Mouse (Mus musculus) frontal cortex, adult 2 months (tissue): ENCODE measurements around the gene Vtcn1. TPM values are rescaled to one million over a fixed set of nuclear protein-coding genes. Genes with fewer than 3 reads are reported as not detected.
A peak's percentile ranks its signal among the peaks of the same experiment; 100 is the strongest.
"Not testable (repeated sequence)": the region's sequence is repeated elsewhere in the genome, so short reads cannot be mapped to it uniquely, and the experiment has no call there.

Experiments
- DNase-seq, 2 experiments: peaks; one replicate each; pipeline ENCODE4 v3.0.0; 2022; ENCODE audit warnings: low spot score in 1 of 2; ENCODE audit errors: extremely low spot score in 1 of 2
- polyA plus RNA-seq: library from polyadenylated mRNA; depleted of rRNA; stranded (reverse); fragments of >200 nt; gene quantifications from 2 replicates; pipeline ENCODE4 v1.2.3, GENCODE M21; 2012; rRNA removed

Gene Vtcn1
- 0.10 and 0.11 TPM in 2 replicates for polyA plus RNA-seq

DNA sequence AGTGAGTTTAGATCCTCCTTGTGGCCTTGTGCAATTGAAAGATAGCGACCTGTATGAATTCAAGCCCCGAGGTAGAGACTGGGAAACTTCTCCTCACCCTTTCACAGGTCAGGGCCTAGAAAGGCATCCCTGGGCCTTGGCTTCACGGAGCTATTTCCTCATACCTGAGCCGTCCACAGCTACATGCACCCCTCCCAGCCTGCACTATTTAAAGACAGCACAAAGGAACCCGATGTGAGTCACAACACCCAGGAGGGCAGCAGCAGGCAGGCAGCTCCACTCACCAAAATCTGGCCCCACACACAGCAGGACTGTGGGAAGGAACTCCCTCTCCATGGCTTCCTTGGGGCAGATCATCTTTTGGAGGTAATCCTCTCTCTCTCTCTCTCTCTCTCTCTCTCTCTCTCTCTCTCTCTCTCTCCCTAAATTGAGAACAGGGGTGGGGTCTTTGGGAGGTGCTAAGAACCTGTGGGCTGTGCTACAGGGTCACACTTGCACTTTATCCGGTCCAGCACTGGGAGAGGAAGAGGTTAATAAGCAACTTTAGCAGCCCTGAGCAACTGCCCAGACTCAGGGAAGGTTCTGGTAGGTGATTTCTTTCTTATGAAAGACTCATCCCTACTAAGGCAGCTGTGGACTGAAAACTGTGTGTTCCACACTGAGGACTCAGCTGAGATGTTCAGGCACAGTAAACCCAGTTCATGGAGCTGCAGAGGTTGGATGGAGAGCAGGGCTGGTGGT, at the start of gene Vtcn1:
TSS of gene Vtcn1 (plus strand) at position 235 of the 741 bp plus-strand sequence.
- DNase-seq, result no peak

GRCm38 (mm10) chr3:100776967-100777366, 48.3 kb upstream of the Vtcn1 start:
- DNase-seq, result no peak

DNA sequence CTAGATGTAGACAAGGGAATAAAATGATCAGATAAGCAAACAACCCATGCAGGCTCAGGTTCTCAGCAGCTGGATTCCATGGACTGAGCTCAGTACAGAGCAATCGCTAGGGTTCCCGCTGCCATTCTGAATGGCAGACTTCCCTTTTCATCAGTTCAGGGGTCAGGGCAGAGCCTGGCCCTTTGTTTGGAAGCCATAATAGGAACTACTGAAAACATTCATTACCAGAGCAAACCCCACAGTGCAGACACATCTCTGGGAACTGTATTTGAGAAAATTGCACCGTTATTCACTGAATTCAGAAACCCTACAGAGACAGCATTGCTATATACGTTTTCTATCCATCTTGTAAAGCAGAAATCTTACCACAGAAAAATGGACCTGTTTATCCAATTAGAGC, 47.7 kb upstream of the Vtcn1 start:
- DNase-seq, result no peak

GRCm38 (mm10) chr3:100786076-100786475, 39.2 kb upstream of the Vtcn1 start:
- no peak for DNase-seq

GRCm38 (mm10) chr3:100791670-100792069, 33.6 kb upstream of the Vtcn1 start:
- no peak for DNase-seq

DNA sequence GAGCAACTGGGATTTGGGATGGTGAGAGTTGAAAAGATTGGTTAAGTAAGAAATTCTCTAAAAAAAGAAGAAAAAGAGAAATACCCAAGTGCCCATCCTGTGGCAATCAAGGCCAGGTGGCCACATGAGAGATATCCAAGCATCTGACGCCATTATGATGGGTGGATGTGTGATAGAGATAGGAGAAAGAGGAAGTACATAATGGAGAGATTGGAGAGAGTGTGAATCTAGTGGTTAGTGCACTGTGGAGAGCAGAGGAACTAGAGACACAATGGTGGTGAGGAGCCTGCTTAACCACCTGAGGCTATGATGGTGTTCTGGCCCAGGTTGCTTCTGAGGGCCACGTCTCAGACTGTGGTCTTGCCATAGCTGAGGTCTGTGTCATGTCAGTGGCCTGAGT, 31.9 kb upstream of the Vtcn1 start:
- no peak for DNase-seq

DNA sequence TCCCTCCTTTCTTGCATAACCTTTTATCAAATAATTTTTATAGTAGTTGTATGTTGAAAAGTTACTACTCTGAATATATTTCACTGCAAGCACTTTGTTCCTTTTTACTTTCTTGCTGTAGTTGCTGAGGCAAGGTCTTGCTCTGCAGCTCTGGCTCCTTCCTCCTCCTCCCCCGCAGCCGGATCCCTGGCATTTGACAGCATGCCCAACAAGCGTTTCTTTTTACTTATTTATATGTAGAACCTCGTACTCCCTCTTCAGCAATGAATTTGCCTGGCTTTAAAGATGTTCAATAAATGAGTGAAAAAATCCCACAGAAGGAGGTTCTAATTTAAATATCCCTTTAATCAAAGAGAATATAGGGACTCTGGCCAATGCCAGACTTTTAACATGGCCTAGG, 28.7 kb upstream of the Vtcn1 start:
- peak in 1 of 2 experiments; percentile 13 for DNase-seq

DNA sequence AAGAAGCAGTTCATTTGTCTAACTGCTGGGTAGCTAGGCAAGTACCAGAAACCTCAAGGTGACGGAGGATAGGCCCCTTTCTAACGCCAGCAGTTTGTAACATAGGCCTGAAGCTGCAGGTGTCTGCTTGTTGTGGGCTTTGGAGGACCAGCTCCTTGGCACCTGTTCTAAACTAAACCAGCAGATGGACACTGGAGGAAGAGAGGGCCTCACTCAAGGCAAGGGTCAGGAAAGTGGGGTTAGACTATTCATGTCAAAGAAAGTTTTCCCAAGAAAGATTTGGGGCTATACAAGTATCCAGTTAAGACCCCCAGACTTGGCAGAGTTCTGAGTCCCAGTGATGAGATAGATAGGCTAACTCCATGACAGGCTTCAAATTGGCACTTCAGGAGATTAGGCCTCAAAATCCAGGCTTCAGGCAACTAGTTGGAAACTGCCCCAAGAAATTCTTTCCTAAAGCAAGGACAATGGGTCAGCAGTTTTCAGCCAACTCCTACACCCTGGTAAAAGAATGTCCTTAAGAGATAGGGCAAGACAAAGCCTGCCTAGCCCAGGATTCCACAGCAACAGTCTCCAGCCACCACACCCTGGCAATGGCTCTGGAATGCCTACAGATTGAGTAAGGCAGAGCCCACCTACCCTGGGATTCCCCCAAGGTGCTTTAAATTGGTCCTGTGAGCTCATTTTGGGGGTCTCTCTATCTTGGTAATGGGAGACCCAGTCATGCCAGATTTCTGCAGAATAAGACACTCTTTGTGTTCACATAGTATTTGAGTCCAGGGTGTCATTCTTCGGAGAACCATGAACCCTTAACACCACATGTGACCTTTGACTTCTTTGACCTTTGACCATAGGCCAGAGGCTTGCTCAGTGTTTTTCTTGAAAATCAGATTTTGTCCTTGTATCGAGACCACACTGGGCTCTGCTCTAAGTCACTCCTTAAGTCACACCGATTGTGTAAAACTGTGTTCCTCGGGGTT, 27.8 kb upstream of the Vtcn1 start:
- no peak for DNase-seq

DNA sequence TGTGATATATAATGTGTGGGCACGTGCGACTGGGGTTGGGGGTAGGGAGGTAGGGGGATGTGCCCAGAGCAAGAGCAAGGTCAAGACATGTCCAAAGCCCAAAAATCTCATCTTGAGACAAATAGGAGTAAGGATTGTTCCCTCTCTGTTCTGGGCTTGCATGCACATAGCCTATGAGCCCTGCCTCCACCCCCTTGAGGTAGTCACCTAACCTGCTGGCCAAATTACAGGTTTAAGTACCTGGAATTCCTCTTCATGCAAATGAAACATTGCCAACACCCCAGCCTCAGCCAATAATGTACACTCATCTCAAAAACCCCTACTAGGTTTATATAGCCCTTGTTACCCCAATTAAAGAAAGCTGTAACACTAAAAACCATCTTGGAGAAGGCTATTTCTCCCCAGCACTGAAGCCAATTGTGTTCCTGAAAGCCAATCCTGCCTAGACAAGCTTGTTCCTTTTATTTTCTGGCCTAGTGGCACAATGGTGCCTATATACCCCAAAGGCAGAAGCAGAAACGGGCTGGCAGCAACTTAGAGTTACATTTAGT, 26.3 kb upstream of the Vtcn1 start:
- no peak for DNase-seq

DNA sequence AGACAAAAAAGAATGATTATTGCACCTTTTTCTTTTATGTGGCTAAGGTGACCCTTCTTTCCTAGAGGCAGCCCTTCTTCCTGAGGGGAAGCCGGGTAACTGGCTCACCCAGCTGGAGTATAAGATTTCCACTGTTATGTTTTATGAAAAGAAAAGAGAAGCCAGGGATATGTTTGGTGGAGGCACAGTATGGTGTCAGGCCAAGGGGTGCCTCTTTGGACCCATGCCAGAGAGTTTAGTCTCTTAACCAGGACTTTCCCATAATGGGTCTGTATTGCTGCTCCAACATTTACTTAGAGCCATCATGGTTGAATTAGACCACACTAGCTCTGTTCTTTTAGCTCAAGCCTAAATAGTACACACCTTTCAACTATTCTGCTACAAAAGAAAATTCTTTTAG, 20.3 kb upstream of the Vtcn1 start:
- no peak for DNase-seq

DNA sequence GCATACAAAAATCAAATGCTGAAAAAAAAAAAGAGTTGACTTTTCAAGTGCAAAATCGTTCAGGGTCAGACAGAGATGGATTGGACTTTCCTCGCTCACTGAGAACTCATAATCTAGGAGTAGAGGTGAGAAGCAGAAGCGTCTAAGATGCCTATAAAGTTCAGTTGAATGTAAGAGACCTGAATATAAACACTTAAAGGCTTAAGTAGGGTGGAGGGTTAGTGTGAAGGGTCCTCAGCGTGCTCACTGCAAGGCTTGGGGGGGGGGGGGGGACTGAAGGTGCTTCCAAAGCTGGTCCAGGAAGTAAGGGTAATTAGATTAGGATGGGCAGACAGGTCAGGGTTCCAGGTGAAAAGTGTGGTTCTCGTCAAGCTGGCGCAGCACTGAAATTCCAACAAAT, 19.3 kb upstream of the Vtcn1 start:
- no peak for DNase-seq

- no peak for DNase-seq
These were observed 14.8 kb upstream of the Vtcn1 start for GRCm38 (mm10) chr3:100810461-100810860.

DNA sequence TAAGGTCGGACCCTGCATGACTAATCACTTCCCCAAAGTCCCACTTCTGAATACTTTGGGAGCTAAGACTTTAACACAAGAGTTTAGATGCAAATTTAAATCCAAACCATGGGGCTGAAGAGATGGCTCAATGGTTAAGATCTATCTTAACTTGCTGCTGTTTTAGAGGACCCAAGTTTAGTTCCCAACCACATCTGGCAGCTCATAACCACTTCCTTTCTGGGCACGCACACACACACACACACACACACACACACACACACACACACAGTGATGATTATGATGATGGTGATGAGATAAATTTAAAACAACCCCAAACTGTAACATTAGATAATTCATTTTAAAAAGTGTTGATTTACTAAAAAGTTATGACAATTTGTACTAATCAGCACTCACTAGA, 13.4 kb upstream of the Vtcn1 start:
- no peak for DNase-seq

- not testable (repeated sequence) for DNase-seq
These were observed 9.8 kb upstream of the Vtcn1 start for GRCm38 (mm10) chr3:100815490-100815889.

DNA sequence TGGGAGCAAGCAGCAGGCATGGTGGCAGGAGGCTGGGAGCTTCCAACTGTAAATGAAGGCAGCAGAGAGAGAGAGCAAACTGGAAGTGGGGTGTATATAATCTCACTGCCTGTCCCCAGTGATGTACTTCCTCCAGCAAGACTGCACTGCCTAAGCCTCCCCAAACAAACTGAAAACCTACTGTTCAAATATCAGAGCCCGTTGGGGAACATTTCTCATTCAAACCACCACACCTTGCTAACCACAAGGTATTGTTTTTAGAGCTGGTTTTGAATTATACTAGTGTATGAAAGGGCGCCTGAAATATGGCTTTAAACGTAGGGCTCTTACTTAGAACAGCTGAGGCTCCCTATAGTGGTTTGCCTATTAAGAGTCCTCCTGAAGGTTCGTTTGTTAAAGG, 6.5 kb upstream of the Vtcn1 start:
- DNase-seq, result no peak

DNA sequence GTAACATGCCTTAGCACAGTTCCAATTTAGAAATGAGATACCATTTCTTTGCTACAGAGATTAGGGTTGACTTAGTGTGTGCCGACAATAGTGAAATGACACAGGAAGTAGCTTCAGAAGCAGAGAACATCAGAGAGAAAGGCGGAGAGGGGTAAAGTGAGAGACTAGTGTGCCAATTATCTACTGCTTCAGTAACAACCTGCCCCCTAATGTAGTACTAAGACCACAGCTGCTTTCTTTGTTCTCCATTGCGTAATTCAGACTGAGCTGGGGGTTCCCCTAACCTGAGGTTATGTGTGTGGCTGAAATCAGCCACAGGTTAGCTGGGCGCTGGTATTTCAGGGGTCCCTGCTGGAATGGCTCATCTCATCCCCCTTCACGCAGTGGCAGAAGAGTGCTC, 5.7 kb upstream of the Vtcn1 start:
- no peak for DNase-seq

- DNase-seq, result no peak
These were observed 4.4 kb upstream of the Vtcn1 start for GRCm38 (mm10) chr3:100820852-100821251.

DNA sequence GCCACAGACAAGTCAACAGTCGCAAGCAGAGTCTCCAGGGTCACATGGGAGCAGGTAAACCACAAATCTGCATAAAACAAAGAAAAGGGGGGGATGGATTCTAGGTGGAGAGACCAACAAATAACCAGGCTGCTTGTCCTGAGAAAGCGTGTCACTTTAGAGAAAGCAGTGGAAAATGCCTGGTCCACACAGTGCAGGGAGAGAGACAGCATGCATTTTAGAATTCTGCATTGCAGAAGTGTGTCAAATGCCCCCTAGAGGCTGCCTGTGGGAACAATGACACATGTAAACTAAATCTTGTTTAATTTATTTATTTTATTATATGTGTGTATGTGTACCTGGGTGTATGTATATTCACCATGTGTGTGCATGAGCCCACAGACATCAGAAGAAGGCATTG, 4.0 kb upstream of the Vtcn1 start:
- peak in 1 of 2 experiments; percentile 21 for DNase-seq

DNA sequence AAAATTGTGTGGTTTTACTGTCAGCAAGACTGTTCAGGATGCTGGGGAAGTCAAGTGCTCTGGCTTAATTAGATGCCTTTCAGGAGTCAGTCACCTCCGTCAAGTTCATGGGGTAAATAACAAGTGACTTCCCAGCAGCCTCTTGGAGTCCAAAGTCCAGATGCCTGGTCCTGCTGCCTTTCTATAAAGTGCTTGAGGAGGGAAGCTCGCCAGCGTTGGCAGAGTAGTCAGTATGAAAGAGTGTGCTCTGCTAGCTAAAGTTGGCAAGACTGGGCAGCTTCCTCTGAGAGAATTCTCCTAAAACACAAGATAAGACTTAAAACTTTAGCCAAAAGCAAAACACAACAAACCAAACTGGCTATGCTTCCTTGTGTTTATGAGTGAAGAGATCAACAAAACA, 18.5 kb downstream of the Vtcn1 start:
- no peak for DNase-seq

- DNase-seq, result no peak
These were observed 19.1 kb downstream of the Vtcn1 start for GRCm38 (mm10) chr3:100844366-100844765.

GRCm38 (mm10) chr3:100848348-100848747, 23.1 kb downstream of the Vtcn1 start:
- DNase-seq, result no peak
